Mouse (Mus musculus) frontal cortex, postnatal 25 days (tissue): ENCODE results near the gene Dmrt3.

Experiments used
- DNase-seq, 2 experiments: peaks; one replicate each; pipeline ENCODE4 v3.0.0; 2022; ENCODE audit warnings: low spot score in 2 of 2

Dmrt3 gene

GRCm38 (mm10) chr19:25610015-25610410, at the start of gene Dmrt3:
Dmrt3 (plus strand) TSS chr19:25610301.
- no peak for DNase-seq

GRCm38 (mm10) chr19:25564430-25564829, 45.7 kb upstream of the Dmrt3 start:
- DNase-seq: no peak

DNA sequence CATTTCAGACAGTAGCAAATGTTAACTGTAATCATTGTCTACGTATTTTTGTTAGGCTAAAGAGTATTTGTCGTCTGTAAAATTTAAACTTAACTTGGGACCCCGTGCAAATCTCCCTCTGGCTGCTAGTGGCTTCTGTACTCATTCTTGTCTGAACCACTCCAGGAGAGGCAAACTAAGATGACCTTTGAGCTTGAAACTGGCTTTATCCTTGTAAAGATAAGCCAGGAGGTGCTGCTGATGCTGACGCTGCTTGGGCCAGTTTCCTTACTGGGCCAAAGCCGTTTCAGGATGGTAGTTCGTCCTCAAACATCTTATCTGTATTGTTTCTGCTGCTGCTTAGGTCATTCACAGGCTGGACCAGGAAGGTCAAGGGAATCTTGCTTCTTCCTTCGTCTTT, 40.3 kb upstream of the Dmrt3 start:
- DNase-seq: no peak

DNA sequence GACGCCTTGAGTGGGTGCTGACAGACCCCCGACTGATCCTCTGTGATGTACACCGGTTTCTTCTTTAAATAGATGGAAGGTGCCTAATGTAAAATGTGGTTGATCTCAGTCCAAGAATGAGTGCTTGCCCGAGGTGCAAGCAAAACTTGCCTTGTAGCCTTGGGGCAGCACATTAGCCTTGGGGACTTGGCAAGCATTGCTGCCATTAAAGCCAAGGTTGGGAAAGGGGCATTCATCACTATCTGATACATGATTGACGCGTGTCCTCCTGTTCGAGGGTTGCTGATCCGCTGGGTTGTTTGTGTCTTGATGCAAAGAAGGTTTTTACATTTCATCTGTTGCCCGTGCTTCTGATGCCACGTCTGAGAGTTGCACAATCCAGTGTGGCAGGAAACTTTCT, 35.7 kb upstream of the Dmrt3 start:
- DNase-seq: no peak

DNA sequence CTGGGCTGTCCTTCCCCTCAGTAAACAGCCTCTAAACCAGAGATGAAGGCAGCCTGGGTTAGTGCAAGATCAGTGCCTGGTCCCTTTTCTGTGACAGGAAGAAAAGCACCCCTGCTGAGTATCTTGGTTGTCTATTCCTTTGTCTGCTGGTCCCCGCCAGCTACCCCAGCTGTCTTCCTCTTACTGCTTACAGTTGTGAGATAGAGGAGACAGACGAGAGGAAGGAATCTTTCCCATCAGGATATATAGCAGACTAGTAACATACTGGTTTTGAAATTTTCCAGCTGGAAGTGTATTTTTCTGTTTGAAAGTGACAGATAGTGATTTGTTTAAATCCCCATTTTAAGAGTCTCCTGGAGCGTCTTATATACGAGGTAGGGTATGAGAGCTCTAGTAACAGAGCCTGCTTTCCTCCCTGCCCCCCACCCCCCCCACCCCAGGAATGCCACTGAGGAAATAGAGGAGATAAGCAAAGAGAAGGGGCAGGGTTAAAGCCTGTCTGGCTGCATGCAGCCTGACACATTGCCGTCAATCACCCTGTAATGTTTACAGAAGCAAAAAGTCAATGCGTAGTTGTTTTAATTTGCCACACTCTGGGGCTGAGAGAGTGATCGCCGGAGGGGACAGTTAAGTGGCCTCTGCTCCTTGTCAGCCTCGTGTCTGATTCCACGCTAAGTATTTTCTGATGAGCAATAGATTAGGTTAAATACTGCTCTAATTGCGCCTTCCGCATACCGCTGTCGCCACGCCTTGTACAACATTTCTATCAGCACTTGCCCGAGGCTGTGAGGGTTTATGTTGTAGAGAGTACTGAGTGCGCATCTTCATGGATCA, 34.9 kb upstream of the Dmrt3 start:
- no peak for DNase-seq

DNA sequence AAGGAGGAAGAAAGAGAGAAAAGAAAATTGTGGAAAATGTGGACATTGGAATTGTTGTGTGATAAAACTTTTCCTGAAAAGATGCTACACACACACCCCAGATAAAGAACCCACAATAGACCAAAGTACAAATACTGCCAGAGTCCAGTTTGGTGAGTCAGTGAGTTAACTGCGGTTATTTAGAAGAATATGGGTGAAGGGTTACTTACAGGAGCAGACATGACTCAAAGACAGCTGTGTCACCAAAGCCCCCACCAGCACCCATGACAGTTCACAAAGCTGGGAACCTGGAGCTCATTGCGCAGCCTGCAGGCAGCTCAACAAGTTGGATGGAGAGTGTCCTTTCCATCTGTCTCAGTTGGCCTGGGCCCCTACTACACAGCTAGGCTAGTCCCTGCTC, 31.7 kb upstream of the Dmrt3 start:
- no peak for DNase-seq

GRCm38 (mm10) chr19:25579440-25579839, 30.7 kb upstream of the Dmrt3 start:
- no peak for DNase-seq

GRCm38 (mm10) chr19:25597717-25598232, 12.3 kb upstream of the Dmrt3 start:
- DNase-seq: no peak

- no peak for DNase-seq
Observed at GRCm38 (mm10) chr19:25598626-25599025, 11.5 kb upstream of the Dmrt3 start.

GRCm38 (mm10) chr19:25601966-25602365, 8.1 kb upstream of the Dmrt3 start:
- DNase-seq: no peak

- no peak for DNase-seq
Observed at GRCm38 (mm10) chr19:25607461-25608205, 2.5 kb upstream of the Dmrt3 start.

DNA sequence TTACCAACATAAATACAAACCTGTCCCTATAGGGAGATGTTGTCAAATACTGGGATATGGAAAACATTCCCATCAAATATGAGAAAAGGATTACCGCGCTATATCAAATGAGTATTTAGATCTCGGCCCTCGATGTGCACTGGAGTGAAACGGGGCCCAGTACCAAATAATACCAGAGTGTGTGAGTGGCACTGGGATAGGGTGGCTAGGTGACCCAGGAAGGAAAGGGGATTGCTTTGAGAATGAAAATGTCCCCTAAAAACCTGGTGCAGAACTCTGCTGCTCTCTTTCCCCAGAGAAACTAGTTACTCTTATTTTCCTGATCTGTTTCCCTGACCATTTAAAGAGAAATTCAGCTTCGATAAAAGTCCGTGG, 1.9 kb upstream of the Dmrt3 start:
- no peak for DNase-seq

DNA sequence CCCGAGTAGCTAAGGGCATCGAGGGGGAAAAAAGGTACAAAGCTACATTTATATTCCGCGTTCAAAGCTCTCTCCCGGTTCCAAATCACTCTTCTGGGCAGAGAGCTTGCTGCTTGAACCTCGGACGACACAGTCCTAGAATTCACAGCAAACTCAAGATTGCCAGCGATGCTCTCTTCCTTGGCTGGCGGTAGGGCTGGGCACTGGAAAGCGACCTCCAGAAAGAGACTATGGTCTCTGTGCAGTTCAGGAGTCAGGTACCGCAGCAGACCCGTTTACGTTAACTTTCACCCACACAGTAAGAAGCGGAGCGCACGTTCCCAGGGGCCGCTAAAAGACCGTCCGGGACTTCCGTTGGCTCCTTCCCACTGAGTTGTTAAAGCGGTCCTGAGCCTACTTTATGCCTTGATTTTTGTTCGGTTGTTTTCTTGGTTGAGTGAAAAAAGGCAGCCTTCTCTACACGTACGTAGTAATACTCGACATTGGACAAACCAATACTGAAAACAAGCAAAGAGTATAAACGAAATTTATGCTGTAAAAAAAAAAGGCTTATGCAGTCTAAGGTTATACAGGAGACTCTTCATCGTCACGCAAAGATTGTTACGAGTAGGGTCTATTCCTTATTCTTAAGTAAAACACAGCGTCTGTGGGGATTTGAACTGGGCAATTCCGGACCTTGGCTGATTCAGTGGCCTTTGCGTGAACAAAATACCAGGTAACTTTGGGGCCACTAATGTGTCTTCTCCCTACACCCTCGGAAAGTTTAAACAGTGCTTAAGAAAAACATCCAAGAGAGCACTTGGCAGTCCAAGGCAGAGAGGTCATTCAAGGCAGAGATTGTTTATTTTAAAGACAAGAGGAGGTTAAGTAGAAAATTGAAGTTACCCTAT, 895 bp upstream of the Dmrt3 start:
- no peak for DNase-seq

GRCm38 (mm10) chr19:25610411-25611111, 460 bp downstream of the Dmrt3 start:
- DNase-seq: no peak

DNA sequence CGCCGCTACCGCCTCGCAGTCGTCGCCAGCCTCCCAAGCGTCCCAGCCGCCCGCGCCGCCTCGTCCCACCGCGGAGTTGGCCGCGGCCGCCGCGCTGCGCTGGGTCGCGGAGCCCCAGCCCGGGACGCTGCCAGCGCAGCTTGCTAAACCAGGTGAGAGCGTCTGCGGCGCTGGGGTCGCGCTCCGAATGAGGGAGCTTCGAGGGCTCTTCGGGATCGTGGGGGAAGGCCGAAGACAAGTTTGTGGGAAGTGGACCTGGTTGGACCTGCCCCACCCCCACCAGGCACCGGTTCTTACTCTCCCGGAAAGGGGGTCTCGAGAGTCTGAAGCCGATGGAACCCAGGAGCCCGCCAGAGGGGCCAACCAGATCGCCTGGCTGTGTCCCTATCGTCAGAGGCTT, 1.0 kb downstream of the Dmrt3 start:
- DNase-seq: no peak

GRCm38 (mm10) chr19:25611876-25612805, 2.0 kb downstream of the Dmrt3 start:
- no peak for DNase-seq

DNA sequence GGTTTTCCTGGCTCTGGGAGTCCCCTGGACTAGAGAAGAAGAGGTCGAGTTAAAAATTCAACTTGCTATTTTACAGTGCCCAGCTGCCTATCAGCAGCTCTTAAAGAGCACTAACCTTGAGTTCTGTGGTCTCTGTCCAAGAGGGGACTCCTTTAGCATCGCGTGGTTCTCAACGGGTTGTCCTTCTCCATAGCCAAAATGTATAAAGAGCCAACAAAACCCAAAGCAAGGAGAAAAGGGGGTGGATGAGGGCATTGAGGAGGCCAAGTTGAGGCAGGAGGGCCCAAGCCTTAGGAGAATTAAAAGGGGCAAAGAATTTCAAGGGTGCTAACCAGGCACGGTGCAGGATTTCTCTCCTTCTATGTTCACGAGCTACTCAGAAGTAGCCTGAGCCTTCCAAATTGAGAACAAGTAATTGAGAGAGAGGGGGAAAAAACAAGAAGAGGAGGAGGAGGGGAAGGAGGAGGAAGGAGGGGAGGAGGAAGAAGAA, 2.8 kb downstream of the Dmrt3 start:
- no peak for DNase-seq

DNA sequence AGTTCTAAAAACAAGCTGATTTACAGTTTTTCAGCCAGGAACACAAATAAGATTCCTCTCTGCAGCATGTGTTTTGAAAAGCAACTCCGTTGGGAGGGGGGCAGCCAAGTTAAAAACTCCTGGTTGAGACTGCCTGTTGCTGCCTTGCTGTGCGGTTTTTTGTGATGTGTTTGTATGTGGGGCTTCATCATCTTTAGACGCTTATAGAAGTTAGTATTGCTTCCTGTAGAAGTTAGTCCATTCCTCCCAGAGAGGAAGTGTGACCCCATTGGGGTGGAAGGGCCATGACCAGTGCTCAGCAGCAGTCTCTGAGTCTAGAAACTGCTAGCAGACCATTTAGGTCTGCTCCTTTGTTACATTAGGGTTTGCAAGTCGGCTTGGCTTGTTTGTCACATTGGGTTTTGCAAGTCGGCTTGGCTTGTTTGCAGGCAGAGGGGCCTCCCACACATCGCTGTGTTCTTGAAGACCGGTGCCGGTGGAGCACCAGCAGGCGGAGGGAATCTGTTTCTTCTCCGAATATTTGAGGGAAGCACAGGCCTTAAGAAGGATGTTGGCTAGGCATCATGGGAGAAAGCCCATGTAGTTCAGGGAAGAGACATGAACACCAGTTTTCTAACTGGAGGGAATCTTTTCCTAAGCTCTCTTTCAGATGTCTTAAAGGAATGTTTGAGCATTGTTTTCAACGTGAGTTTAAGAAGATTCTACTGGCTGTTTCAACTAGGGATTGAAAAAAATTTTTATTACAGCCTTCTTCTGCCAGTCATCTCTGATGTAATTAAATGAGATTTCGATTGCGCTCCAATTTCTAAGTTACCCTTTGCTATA, 3.6 kb downstream of the Dmrt3 start:
- DNase-seq: no peak

- DNase-seq: no peak
Observed at GRCm38 (mm10) chr19:25615889-25616288, 5.8 kb downstream of the Dmrt3 start.
